Mouse (Mus musculus): ENCODE measurements at regions not wholly inside any gene's neighbourhood (a gene's known extent, or its start where the extent isn't known, plus 50 kb on each side); places are given as distances from the start of the nearest gene placed in this dataset.
"Not testable (repeated sequence)": the region's sequence is repeated elsewhere in the genome, so short reads cannot be mapped to it uniquely, and the experiment has no call there.

DNA sequence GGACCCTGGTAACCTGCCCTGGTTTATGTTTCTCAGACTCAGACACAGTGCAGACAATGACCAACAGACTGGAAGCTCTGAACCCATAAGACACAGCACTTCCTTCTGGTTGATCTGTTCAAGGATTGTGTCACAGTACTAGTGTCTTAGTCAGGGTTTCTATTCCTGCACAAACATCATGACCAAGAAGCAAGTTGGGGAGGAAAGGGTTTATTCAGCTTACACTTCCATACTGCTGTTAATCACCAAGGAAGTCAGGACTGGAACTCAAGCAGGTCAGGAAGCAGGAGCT lies 65.8 kb upstream of the Tbl1xr1 start:
- not testable (repeated sequence) for DNase-seq

DNA sequence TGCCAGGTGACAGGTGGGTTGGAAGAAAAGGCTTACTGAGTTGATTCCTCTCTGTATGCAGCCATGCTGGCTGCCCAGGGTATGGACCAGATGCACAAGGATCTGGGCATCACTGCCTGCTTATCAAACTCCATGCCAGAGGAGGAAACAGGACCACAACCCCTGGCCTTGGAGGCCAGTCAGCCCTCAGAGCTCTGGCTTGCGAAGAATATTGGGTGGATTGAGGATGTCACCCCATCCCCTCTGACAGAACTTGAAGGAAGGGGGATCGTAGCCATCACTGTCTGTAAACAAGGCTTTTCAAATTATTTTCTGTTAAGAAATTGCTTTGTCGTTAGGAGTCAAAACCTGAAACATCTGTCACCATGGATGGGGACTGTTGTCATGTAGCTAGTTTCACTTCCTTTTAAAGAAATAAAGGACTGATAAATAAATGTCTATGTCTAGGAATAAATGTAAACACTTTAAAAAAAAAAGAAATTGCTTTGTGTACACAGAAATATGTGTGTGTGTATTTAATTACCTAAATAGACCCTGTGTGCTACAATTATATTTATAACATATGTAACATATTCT lies 55.0 kb upstream of the Tbl1xr1 start:
- no peak for DNase-seq

DNA sequence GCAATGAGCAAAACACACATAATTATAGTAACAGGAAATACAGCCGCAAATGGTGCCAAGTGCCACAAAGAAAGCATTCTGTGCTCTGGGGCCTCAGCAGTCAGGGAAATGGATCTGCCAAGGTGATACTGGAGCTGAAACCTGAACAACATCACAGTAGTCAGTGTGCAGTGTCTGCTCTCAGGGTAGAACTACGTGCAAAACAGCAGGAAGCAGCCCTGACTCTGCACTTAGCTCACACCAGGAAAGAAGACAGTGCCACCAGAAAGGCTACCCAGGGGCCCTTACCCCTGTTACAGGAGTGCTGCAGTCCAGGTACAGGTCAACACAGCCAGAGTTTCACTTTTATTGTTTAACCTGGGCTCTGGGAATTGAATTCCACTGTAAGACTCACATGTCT lies 54.0 kb upstream of the Tbl1xr1 start:
- DNase-seq, result peak; percentile 5 to 23

DNA sequence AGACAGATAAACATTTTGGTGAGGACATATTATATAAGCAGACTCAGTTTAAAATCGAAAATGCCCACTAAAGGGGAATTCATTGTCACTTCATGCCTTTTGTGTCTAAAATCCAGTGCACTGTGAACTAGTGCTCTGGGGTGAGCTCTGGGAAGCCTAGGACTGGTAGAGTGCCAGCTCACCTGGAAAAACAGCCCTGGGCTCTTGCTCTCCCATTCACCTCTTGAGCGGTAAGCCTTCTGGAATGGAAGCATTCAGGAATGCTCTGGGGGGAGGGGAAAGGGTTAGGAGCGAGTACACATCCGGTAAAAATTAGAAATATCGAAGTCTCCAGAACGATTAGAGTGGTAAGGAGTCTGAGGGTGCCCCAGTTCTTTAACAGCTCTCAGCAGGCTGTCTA lies 53.4 kb upstream of the Tbl1xr1 start:
- DNase-seq, result no peak

DNA sequence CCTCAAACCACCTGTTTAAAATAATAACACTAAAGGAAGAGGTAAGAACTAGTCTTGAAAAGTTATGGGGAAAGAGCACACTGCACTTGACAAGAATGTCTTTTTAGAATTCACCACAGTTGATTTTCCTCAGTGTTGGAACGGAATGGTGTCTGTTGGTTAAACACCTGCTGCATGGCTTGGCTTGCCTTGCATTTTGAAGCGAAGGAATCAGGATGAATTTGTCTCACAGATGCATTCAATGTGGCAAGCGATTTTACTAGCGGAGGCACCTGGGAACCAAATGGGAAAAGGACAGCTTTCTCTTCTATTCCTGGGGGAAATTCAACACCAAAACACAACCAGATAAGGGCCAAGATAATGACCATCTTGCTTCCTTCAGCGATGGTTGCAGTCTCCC lies 52.9 kb upstream of the Tbl1xr1 start:
- no peak for DNase-seq

DNA sequence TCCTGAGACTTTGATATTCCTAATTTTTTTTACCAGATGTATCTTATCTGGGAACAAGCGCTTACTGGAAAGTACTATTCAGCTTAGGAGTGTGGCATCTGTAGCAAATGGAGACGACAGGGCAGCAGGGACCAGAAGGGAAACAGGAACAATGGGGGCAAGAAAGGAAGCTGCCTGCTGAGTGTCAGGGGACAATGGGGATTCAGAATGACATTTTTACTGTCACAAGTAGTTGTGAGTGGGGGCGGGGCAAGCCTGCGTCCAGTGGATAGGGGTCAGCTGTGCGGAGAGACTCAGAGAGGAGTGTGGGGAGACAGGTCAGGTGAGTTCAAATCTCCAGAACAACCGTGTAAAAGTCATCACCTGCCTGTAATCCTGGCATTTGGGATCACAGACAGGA lies 52.3 kb upstream of the Tbl1xr1 start:
- no peak for DNase-seq

DNA sequence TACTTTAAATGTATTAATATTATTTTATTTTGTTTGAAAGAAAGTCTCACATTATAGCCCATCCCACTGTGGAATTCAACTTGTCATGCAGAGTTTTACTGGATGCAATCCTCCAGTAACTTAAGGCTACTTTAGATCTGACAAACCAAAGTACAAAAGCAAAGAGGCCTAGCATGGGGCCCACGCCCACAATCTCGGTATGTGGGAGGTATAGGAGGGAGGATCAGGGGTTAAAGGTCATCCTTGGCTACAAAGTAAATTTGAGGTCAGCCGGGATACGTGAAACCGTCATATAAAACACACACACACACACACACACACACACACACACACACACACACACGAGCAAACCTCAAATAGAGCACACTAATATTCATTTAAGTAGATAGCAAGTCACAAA lies 51.3 kb upstream of the Tbl1xr1 start:
- no peak for DNase-seq

DNA sequence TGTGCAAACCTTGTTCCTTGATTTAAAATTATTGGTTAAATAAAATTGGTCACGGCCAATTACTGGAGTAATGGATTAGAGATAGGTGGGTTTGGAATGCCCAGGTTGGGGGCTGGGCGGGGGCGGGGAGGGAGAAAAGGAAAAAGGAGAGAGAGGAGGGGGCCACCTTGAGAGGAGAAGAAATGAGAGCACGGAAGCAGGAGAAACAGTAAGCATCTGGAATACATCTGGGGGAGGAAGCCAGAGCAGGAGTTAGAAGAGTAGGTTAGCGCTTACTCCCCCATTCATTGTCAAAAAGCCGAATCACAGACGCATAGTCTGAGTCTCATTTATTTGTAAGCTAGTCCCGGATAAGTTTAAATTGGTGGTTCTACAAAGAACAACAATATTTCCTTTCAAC lies 50.8 kb upstream of the Tbl1xr1 start:
- DNase-seq, result no peak
